Mouse (Mus musculus) megakaryocyte, embryonic 14.5 days (primary cell): Measurements from ENCODE around the gene Stt3a.

ENCODE experiments used
- FLI1 ChIP-seq: IDR thresholded peaks from 2 replicates; pipeline ENCODE4 v1.6.1; 2012; ENCODE audit warnings: low read length, inconsistent platforms, mixed read lengths
- GATA1 ChIP-seq: IDR thresholded peaks from 3 replicates; pipeline ENCODE4 v1.6.1; 2012; ENCODE audit warnings: mixed read lengths, low read length, inconsistent platforms, borderline replicate concordance

- TF ChIP-seq GATA1 (no peak), FLI1 (no peak)
These were observed 86.1 kb downstream of the Stt3a start for GRCm38 (mm10) chr9:36681424-36681823.
